Mouse (Mus musculus) G1E (cell line): ENCODE data around the gene Fgfbp3. TPM values are rescaled to one million over a fixed set of nuclear protein-coding genes. Genes with fewer than 3 reads are reported as not detected.
"Not testable (repeated sequence)": the region's sequence is repeated elsewhere in the genome, so short reads cannot be mapped to it uniquely, and the experiment has no call there.

ENCODE experiments used
- ATAC-seq: 2 replicates; pipeline ENCODE4 v1.8.0; 2016; ENCODE audit warnings: mild to moderate bottlenecking; ENCODE audit not compliant: insufficient number of reproducible peaks, poor library complexity, low FRiP score, severe bottlenecking; ENCODE audit errors: extremely low read depth
- DNase-seq: peaks from one replicate; pipeline ENCODE4 v3.0.0; 2012; ENCODE audit warnings: low spot score
- H3K27me3 ChIP-seq: 2 replicates; pipeline ENCODE4 v1.6.1; 2012; ENCODE audit warnings: mild to moderate bottlenecking, low read length, inconsistent platforms; ENCODE audit not compliant: insufficient read depth
- H3K36me3 ChIP-seq: replicated peaks from 2 replicates; pipeline ENCODE3; 2012; ENCODE audit warnings: mild to moderate bottlenecking, inconsistent platforms
- H3K4me1 ChIP-seq: 2 replicates; pipeline ENCODE4 v1.6.1; 2012; ENCODE audit warnings: low read depth, low read length, inconsistent platforms, mixed read lengths; ENCODE audit not compliant: insufficient read depth
- H3K4me3 ChIP-seq: 2 replicates; pipeline ENCODE4 v1.5.1; 2012; ENCODE audit warnings: low read depth, mild to moderate bottlenecking, inconsistent platforms, low read length, moderate library complexity, mixed read lengths
- H3K9me3 ChIP-seq: replicated peaks from 2 replicates; pipeline ENCODE4 v1.6.1; 2012; ENCODE audit warnings: inconsistent platforms
- CTCF ChIP-seq: IDR thresholded peaks from 2 replicates; pipeline ENCODE4 v1.5.1; 2012; ENCODE audit warnings: low read depth, low read length, inconsistent platforms, mixed read lengths
- GATA1 ChIP-seq: IDR thresholded peaks from 2 replicates; pipeline ENCODE4 v1.6.1; 2012; ENCODE audit warnings: borderline replicate concordance, low read length, inconsistent platforms, mixed read lengths
- GATA2 ChIP-seq: IDR thresholded peaks from 2 replicates; pipeline ENCODE4 v1.6.1; 2012; ENCODE audit warnings: low read depth, low read length, inconsistent platforms, borderline replicate concordance
- POLR2AphosphoS5 ChIP-seq: IDR thresholded peaks from 2 replicates; pipeline ENCODE4 v1.6.1; 2012; ENCODE audit warnings: low read depth, low read length, inconsistent platforms; ENCODE audit not compliant: insufficient replicate concordance
- TAL1 ChIP-seq: conservative IDR thresholded peaks from 2 replicates; pipeline ENCODE4 v1.6.1; 2012; ENCODE audit warnings: low read depth, low read length, inconsistent platforms, mixed read lengths
- polyA plus RNA-seq: library from polyadenylated mRNA; stranded (reverse); fragments of >175 nt; gene quantifications from 2 replicates; pipeline ENCODE4 v1.2.3, GENCODE M21; 2012
- total RNA-seq, 2 experiments: library from RNA; stranded (forward) in 1 of 2; stranded (reverse) in 1 of 2; fragments of 200-1000 nt in 1 of 2; fragments of >200 nt in 1 of 2; fragmentation: Nextera tagmentation in 1 of 2; gene quantifications; 2 replicates each; pipeline ENCODE4 v1.2.3; 2014 to 2017

Fgfbp3 gene
- total RNA-seq (2014; fragmentation: Nextera tagmentation), result 4.1 and 5.6 TPM in 2 replicates
- 1.3 and 1.9 TPM in 2 replicates for total RNA-seq (2017)
- polyA plus RNA-seq, result 7.7 and 12.6 TPM in 2 replicates

DNA sequence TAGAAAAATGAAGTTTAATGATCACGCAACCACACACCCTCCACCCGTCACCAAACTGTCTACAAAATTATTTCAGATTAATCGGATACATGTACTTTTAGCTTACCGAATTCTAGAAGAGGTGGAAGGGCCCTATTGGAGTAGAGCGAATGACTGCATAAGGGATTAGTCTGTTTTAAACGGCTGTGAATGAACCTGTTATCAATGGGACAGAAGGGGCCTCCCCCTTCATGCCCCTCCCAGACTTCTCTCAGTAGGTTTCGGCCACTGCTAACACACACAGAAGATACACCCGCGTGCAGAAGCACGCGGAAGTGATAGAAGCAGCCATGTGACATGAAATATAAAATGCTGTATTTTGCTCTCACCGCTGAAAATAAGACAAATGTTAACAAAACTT, at the start of gene Fgfbp3:
TSS of gene Fgfbp3 (minus strand) at position 150 of the 400 bp plus-strand sequence.
- DNase-seq, result peak; percentile 74
- TF ChIP-seq CTCF (no peak), POLR2AphosphoS5 (no peak), TAL1 (no peak), GATA1 (no peak), GATA2 (no peak)
- H3K4me3 ChIP-seq, result peak within 1 kb of the TSS; percentile 83
- H3K27me3 ChIP-seq, result peaks cover 14% of the 10 kb centered on the region; the same call in 1 of the 2 replicates
- no peaks in the 10 kb centered on the region for H3K9me3 ChIP-seq
- peaks cover 33% of the 10 kb centered on the region for H3K4me1 ChIP-seq
- H3K36me3 ChIP-seq, result peaks cover 14% of the 10 kb centered on the region
- ATAC-seq, result peak; percentile 62

DNA sequence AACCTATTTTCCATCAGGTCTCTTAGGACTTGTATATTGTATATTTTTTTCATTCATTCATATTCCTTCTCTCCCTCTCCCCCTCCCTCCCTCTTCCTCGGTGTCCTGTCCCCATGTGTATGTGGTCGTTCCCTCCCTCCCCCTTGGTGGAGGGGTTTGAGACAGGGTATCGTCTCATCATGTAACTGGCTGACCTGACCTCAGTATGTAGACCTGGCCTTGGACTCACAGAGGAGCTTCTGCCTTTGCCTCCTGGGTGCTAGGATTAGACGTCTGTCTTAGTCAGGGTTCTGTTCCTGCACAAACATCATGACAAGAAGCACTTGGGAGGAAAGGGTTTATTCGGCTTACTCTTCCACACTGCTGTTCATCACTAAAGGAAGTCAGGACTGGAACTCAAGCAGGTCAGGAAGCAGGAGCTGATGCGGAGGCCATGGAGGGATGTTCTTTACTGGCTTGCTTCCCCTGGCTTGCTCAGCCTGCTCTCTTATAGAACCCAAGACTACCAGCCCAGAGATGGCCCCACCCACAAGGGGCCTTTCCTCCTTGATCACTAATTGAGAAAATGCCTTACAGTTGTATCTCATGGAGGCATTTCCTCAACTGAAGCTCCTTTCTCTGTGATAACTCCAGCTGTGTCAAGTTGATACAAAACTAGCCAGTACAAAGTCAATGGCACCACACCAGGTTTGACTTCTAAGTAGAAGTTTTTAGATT, 43.3 kb upstream of the Fgfbp3 start:
- peaks cover 85% of the 10 kb centered on the region for H3K36me3 ChIP-seq
- not testable (repeated sequence) for H3K9me3 ChIP-seq, H3K4me1 ChIP-seq, H3K27me3 ChIP-seq, DNase-seq, ATAC-seq, H3K4me3 ChIP-seq

DNA sequence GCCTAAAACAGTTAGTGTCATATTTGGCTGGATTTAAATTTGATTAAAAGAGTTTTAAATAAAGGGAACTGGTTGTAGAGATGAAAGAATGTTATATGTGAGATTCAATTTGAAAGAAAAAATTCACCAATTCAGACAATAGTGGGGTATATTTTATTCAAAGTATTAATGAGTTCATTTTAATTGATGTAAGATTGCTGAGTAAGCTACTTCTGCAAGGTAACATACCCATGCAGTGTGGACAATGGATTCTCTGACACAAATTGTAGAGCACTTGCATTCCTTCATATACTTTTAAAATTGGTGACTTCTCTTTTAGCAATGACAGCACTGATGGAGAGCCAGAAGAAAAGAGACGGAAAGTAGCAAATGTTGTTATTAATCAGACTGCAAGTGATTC, 41.9 kb upstream of the Fgfbp3 start:
- TF ChIP-seq GATA2, result no peak
- TF ChIP-seq TAL1, result no peak
- TF ChIP-seq GATA1, result no peak
- no peak for TF ChIP-seq POLR2AphosphoS5
- no peak for TF ChIP-seq CTCF
- Histone ChIP-seq H3K36me3 (peaks cover 87% of the 10 kb centered on the region), H3K4me3 (no peak overlapping the region), H3K4me1 (peaks cover 11% of the 10 kb centered on the region; the same call in 1 of the 2 replicates), H3K27me3 (no peaks in the 10 kb centered on the region), H3K9me3 (no peaks in the 10 kb centered on the region)
- ATAC-seq (no peak), DNase-seq (no peak)

DNA sequence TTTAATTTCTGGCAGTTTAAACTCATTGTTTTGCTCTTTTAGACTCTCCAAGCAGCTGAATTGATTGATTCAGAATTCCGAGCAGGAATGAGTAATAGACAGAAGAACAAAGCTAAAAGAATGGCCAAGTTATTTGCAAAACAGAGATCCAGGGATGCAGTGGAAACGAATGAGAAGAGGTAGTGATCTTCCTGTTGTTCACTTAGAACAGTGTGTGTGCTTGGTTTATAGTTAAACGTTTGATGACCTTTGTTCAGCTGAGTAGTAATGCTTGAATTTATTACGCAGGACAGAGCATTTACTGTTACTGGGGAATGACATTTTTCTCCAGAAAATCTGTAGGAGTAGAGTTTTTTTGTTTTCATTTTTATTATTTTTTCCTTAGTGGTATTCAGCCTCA, 38.9 kb upstream of the Fgfbp3 start:
- Histone ChIP-seq H3K9me3 (no peaks in the 10 kb centered on the region), H3K27me3 (no peaks in the 10 kb centered on the region), H3K36me3 (peaks cover 77% of the 10 kb centered on the region), H3K4me3 (no peak overlapping the region), H3K4me1 (peaks cover 27% of the 10 kb centered on the region)
- no peak for DNase-seq
- TF ChIP-seq GATA2 (no peak), CTCF (no peak), POLR2AphosphoS5 (no peak), GATA1 (no peak), TAL1 (no peak)
- no peak for ATAC-seq

DNA sequence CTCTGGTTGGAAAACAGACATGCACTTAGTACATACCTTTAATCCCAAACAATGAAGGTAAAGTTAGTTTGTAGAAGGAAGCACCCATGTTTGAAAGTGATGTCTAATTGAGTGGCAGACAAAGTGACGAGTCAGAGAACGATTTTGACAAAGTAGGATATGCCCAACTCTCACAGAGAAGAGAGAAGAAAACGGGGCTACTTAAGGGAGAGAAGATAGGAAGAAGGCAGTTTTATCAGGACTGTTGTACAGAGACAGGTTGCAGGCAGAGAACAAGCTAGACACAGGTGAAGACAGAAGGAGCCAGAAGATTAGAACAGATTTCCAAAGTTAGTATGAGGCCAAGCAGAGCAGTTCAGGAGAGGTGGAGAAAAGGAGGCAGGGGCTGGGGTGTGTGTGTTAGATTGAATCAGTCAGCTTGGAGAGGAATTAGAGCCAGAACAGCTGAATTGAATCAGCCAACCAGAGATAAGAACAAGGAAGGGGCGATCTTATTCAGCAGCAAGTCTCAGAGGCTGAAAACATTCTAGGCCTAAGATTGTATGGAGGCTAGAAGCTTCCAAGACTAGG, 34.3 kb upstream of the Fgfbp3 start:
- TF ChIP-seq CTCF (no peak), GATA1 (no peak), POLR2AphosphoS5 (no peak), TAL1 (peak; percentile 26; the same call in 1 of the 2 replicates), GATA2 (no peak)
- Histone ChIP-seq H3K9me3 (no peaks in the 10 kb centered on the region), H3K27me3 (no peaks in the 10 kb centered on the region), H3K4me3 (no peak overlapping the region), H3K4me1 (peaks cover 38% of the 10 kb centered on the region), H3K36me3 (peaks cover 71% of the 10 kb centered on the region)
- ATAC-seq (peak; percentile 40; the same call in 1 of the 2 replicates), DNase-seq (no peak)

DNA sequence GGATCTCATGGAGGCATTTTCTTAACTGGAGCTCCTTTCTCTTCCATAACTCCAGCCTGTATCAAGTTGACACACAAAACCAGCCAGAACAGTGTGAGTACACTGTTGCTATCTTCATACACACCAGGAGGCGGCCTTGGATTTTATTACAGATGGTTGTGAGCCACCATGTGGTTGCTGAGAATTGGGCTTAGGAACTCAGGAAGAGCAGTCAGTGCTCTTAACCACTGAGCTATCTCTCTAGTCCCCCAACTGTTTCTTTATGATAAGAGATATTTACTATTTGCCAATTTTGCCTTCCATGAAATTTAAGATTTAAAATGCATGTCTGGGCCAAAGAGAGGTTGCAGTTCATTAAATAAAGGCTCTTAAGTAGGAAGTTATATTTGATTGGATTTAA, 20.6 kb upstream of the Fgfbp3 start:
- no peak for DNase-seq
- Histone ChIP-seq H3K4me3 (no peak overlapping the region), H3K4me1 (peaks cover 64% of the 10 kb centered on the region), H3K27me3 (no peaks in the 10 kb centered on the region), H3K36me3 (peaks cover 42% of the 10 kb centered on the region), H3K9me3 (no peaks in the 10 kb centered on the region)
- ATAC-seq, result no peak; the same call in 1 of the 2 replicates
- TF ChIP-seq TAL1 (peak; percentile 73), CTCF (no peak)
